Mouse (Mus musculus) frontal cortex, adult 2 months (tissue): ENCODE data around the gene Il22ra2. TPM values are rescaled to one million over a fixed set of nuclear protein-coding genes. Genes with fewer than 3 reads are reported as not detected.

Experiments used
- polyA plus RNA-seq: library from polyadenylated mRNA; depleted of rRNA; stranded (reverse); fragments of >200 nt; gene quantifications from 2 replicates; pipeline ENCODE4 v1.2.3, GENCODE M21; 2012; rRNA removed

The Il22ra2 gene
- polyA plus RNA-seq, 1 experiment, result not detected

Other genes with a start within 250 kb of the Il22ra2 start
- gene Ifngr1, start 30.0 kb upstream of the Il22ra2 start, polyA plus RNA-seq, result 19.4 and 22.7 TPM in 2 replicates
- gene Il20ra, start 90.6 kb downstream of the Il22ra2 start, polyA plus RNA-seq, result 2.1 and 2.3 TPM in 2 replicates
- 7.5 and 8.9 TPM in 2 replicates for gene Slc35d3, start 229.5 kb downstream of the Il22ra2 start, polyA plus RNA-seq